Mouse (Mus musculus): ENCODE data around the gene Krt26.

Gene Krt26

DNA sequence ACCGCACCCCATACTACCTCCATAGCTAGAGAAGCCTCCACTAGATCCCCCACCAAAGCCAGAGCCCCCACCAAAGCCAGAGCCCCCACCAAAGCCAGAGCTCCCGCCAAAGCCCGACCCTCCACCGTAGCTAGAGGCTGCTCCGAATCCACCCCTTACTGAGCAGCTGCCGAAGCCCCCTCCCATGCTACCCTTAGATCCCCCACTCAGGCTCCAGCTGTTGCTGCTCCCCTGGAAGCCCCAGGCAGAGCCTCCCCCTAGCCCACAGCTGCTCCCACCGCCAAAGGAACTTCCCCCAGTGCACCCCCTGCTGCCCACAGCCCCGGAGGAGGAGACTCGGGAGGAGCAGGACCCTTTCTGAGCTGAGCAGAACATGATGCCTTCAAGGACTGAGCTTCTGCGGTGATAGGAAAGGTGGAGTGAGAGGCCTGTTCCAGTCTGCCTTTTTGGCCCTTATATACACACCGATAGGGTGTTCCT, 52.9 kb downstream of the Krt26 start, which contains the start of gene Krt24:
Gene Krt24, minus strand, starts transcription at position 430 of the 480 bp plus-strand sequence.
- DNase-seq (ENCODE audit: inconsistent age in 2 of 2, low spot score in 1 of 2) = no peak

- DNase-seq (ENCODE audit: inconsistent age in 2 of 2, low spot score in 1 of 2) = no peak
Observed at GRCm38 (mm10) chr11:99284011-99284410, 53.8 kb downstream of the Krt26 start.

GRCm38 (mm10) chr11:99283334-99283733, 54.4 kb downstream of the Krt26 start:
- DNase-seq (ENCODE audit: inconsistent age in 2 of 2, low spot score in 1 of 2) = no peak

- DNase-seq (ENCODE audit: inconsistent age in 2 of 2, low spot score in 1 of 2) = no peak
Observed at GRCm38 (mm10) chr11:99281116-99281515, 56.6 kb downstream of the Krt26 start.

DNA sequence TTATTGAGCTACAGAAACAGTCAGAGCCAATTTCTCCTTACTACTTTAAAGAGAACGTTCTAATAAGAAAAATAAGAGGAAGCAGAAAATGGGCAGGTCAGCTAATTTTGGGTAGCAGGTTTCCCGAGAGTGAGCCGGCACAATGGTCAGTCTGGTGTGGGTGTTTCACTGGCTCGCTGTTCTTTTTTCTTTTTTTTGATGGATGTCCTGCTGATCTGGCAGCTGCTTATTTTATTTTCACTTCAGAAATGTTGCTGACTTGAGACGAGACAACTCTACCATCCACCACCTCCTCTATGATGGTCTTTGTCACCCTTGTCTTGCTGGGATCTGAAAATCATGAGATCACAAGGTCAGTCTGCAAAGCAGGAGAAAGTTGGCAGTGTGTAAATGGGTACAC, 57.8 kb downstream of the Krt26 start:
- DNase-seq (ENCODE audit: inconsistent age in 2 of 2, low spot score in 1 of 2) = no peak
